Mouse (Mus musculus): ENCODE measurements around the gene Krt24. TPM values are rescaled to one million over a fixed set of nuclear protein-coding genes. Genes with fewer than 3 reads are reported as not detected.

The Krt24 gene
- polyA plus RNA-seq (2017; shearing (Covaris generic)): not detected

DNA sequence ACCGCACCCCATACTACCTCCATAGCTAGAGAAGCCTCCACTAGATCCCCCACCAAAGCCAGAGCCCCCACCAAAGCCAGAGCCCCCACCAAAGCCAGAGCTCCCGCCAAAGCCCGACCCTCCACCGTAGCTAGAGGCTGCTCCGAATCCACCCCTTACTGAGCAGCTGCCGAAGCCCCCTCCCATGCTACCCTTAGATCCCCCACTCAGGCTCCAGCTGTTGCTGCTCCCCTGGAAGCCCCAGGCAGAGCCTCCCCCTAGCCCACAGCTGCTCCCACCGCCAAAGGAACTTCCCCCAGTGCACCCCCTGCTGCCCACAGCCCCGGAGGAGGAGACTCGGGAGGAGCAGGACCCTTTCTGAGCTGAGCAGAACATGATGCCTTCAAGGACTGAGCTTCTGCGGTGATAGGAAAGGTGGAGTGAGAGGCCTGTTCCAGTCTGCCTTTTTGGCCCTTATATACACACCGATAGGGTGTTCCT is at the start of gene Krt24:
TSS of gene Krt24 (minus strand) at position 430 of the 480 bp plus-strand sequence.

DNA sequence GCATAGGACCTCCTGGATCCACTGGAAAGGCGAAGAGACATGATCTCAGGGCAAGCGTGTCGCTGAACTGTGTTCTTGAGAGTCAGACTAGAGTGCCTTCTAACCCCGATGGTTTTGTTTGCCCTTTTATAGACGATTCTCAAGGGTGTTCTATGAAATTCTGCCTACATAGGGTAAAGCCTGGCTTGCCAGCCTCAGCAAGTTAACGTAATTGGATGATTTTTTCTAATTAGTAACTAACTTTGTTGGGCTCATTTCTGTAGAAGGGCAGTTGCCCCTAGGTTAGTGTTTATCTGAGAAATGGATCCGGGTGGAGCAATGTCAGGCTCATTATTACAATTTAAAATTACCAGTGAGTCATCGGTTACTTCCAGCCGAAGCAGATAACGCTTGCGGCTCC is 37.8 kb upstream of the Krt24 start, which contains the start of gene Krt25:
TSS of gene Krt25 (minus strand) at position 101 of the 400 bp plus-strand sequence.

DNA sequence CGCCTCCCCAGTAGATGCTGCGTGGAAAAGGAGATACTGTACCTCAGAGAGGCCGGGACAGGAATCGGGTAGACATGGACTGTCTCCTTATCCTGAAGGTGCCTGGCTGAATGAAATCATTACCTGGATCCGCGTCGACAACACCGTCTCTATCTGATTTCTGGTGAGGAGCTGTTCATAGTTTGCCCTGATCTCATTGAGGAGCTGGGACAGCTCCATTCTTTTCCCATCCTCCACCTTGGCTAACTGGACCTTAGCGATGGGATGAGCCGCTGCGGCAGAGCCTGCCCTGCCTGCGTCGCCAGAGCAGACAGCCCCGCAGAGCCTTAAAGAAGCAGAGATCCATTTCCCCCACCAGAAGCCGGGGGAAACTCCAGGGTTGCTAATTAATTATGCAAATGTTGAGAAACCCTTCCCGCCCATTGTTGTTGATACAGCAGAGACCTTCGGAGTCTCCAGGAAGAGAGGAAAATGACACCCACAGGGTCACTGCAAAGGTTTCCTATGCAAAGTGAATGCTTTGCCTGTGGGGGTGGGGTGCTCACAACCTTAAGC is 41.2 kb downstream of the Krt24 start, which contains the start of gene Krt222:
TSS of gene Krt222 (minus strand) at position 266 of the 555 bp plus-strand sequence.

DNA sequence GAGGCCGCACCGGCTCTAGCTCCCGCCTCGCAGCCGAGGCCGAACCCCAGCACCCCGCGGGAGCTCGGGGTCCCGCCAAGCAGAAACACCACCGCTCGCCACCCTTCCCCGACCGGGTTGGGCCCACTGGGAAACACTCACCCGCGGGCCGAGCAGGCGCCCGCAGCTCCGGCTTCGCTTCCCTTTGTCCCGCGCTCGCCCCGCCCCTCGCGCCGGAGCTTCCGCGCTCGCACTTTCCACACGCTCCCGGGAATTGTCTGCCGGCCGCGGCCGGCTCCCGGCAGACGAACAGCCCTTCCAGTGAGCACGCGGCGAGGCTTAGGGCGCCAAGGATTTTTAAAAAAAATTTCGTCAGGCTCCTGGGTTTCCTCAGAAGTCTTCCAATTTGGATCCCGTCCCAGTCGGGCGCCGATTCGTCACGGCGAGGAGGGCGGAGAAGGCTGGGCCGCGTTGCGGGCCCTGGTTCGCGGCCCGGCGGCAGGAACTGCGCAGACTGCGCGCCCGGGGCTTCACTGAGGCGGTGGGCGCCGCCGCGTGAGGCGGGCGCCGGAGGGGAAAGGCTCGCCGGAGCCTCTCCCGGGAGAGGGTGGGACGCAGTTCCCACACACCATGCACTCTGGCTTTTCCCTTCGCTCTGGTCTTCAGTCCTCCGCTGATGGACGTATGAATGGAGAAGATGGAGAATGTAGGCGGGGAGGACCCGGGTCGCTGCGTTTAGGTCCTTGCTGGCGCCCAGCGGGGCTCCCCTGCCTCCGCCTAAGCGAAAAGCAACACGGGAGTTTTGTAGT is 54.6 kb downstream of the Krt24 start, which contains the start of gene Smarce1:
TSS of gene Smarce1 (minus strand) at position 757 of the 788 bp plus-strand sequence.

Other genes with a start within 250 kb of the Krt24 start
- gene Igfbp4, start 244.0 kb downstream of the Krt24 start, polyA plus RNA-seq (2017; shearing (Covaris generic)): 1.2 TPM
- gene Tns4, start 196.0 kb downstream of the Krt24 start, polyA plus RNA-seq (2017; shearing (Covaris generic)): not detected
- gene Ccr7, start 130.2 kb downstream of the Krt24 start, polyA plus RNA-seq (2017; shearing (Covaris generic)): 465 TPM
- gene Smarce1, start 54.2 kb downstream of the Krt24 start, polyA plus RNA-seq (2017; shearing (Covaris generic)): 181 TPM
- 0.44 TPM for gene Krt222, start 41.2 kb downstream of the Krt24 start, polyA plus RNA-seq (2017; shearing (Covaris generic))
- not detected for gene Krt25, start 37.7 kb upstream of the Krt24 start, polyA plus RNA-seq (2017; shearing (Covaris generic))
- gene Krt26, start 52.7 kb upstream of the Krt24 start, polyA plus RNA-seq (2017; shearing (Covaris generic)): not detected
- gene Krt27, start 65.8 kb upstream of the Krt24 start, polyA plus RNA-seq (2017; shearing (Covaris generic)): not detected
- gene Krt28, start 89.6 kb upstream of the Krt24 start, polyA plus RNA-seq (2017; shearing (Covaris generic)): not detected
- gene Krt10, start 104.1 kb upstream of the Krt24 start, polyA plus RNA-seq (2017; shearing (Covaris generic)): 8.1 TPM
- gene Krt12, start 137.0 kb upstream of the Krt24 start, polyA plus RNA-seq (2017; shearing (Covaris generic)): 0.26 TPM
- not detected for gene Krt20, start 152.9 kb upstream of the Krt24 start, polyA plus RNA-seq (2017; shearing (Covaris generic))
- gene Krt23, start 207.9 kb upstream of the Krt24 start, polyA plus RNA-seq (2017; shearing (Covaris generic)): not detected
- not detected for gene Krt39, start 236.1 kb upstream of the Krt24 start, polyA plus RNA-seq (2017; shearing (Covaris generic))

Measured in effector memory CD4-positive, alpha-beta T cell, adult 5 months (primary cell).